Mouse (Mus musculus) thymus, postnatal 25 days (tissue): ENCODE data around the gene Zpr1.

Experiments
- DNase-seq: peaks from one replicate; pipeline ENCODE4 v3.0.0; 2022

Zpr1 gene

DNA sequence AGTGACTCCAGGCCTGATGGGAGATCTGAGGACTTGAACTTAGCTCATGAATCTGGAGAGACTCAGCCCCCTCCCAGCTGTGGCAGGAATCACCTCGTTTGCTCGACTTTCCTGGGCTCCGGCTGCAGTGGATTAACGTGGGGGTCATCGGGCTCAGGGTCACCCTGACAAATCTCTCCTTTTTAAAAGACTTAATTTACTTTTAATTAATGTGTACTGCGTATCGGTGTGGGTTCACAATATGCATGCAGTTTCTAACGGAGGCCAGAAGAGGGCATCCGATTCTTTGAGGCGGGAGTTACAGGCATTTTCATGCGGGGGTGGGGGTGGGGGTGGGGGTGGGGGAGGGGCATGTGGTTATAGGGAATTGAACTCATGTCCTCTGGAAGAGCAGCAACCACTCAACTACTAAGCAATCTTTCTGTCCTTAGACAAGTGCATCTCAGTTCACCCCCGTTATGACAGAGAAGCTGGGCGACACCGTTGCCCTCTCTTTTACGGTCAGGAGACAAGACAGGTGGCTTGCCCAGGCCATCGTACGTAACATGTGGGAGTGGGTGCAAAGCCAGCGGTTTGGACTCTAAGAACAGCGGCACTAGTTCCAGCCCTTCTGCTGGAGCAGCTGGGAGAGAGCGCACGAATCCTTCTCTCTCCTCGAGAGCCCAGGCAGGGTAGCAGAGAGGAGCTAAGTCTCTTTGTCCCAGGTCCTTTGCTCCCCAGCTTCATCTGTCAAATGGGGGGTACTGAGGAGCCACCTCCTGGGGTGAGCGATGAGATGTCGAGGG lies 57.1 kb downstream of the Zpr1 start:
- no peak for DNase-seq

DNA sequence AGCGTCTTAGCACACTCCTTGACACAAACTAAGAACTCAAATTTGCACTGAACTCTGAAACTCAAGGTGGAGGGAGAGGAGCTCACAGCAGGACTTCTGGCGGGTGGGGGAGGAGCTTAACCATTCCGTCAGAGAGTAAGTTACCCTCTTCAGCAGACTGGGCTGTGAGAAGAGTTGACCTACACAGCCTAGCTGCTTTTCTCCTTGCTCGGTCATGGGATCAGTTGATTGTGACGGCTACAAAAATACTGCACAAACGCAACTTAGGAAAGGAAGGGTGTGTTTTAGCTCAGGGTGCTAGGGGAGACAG lies 57.7 kb downstream of the Zpr1 start:
- DNase-seq, result no peak

DNA sequence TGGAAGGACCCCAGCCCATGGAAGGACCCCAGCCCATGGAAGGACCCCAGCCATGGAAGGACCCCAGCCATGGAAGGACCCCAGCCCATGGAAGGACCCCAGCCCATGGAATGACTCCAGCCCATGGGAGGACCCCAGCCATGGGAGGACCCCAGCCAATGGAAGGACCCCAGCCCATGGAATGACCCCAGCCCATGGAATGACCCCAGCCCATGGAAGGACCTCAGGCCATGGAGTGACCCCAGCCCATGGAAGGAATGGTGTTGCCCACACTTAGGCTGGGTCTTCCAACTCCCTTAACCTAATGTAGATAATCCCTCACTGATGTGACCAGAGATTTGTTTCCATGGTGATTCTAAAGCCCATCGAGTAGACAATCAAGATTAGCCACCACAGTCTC lies 58.4 kb downstream of the Zpr1 start:
- DNase-seq, result no peak
